Mouse (Mus musculus): ENCODE measurements around the gene Nol12.

Nol12 gene

GRCm38 (mm10) chr15:78956351-78956750, 21.6 kb downstream of the Nol12 start:
- no peak for DNase-seq

- no peak for DNase-seq
Measured at GRCm38 (mm10) chr15:78957021-78957420, 22.3 kb downstream of the Nol12 start.

- no peak for DNase-seq
Measured at GRCm38 (mm10) chr15:78959537-78959936, 24.8 kb downstream of the Nol12 start.

- DNase-seq: no peak
Measured at GRCm38 (mm10) chr15:78960088-78960487, 25.4 kb downstream of the Nol12 start.

GRCm38 (mm10) chr15:78962885-78963284, 28.2 kb downstream of the Nol12 start:
- peak; percentile 51 for DNase-seq

GRCm38 (mm10) chr15:78971626-78972025, 36.9 kb downstream of the Nol12 start:
- DNase-seq: no peak

- no peak for DNase-seq
Measured at GRCm38 (mm10) chr15:78973950-78974349, 39.2 kb downstream of the Nol12 start.

- no peak for DNase-seq
Measured at GRCm38 (mm10) chr15:78977676-78978159, 43.0 kb downstream of the Nol12 start.

GRCm38 (mm10) chr15:78978875-78979274, 44.1 kb downstream of the Nol12 start:
- peak; percentile 76 for DNase-seq

- DNase-seq: no peak
Measured at GRCm38 (mm10) chr15:78980084-78980483, 45.4 kb downstream of the Nol12 start.

- peak; percentile 98 for DNase-seq
Measured at GRCm38 (mm10) chr15:78982658-78983435, 48.1 kb downstream of the Nol12 start.

- peak; percentile 84 for DNase-seq
Measured at GRCm38 (mm10) chr15:78983436-78984285, 48.9 kb downstream of the Nol12 start.

- no peak for DNase-seq
Measured at GRCm38 (mm10) chr15:78984286-78984778, 49.6 kb downstream of the Nol12 start.

- no peak for DNase-seq
Measured at GRCm38 (mm10) chr15:78986536-78987220, 51.9 kb downstream of the Nol12 start.

- no peak for DNase-seq
Measured at GRCm38 (mm10) chr15:78988499-78988971, 53.8 kb downstream of the Nol12 start.

GRCm38 (mm10) chr15:78989152-78990092, 54.7 kb downstream of the Nol12 start:
- no peak for DNase-seq

GRCm38 (mm10) chr15:78990093-78990463, 55.3 kb downstream of the Nol12 start:
- DNase-seq: no peak

- no peak for DNase-seq
Measured at GRCm38 (mm10) chr15:78990970-78991525, 56.3 kb downstream of the Nol12 start.

GRCm38 (mm10) chr15:78992235-78992634, 57.5 kb downstream of the Nol12 start:
- DNase-seq: no peak

- no peak for DNase-seq
Measured at GRCm38 (mm10) chr15:78992925-78993324, 58.2 kb downstream of the Nol12 start.
